Mouse (Mus musculus) midbrain, embryonic 15.5 days (tissue): Measurements from ENCODE around the gene Naa38. TPM values are rescaled to one million over a fixed set of nuclear protein-coding genes. Genes with fewer than 3 reads are reported as not detected.
A peak's percentile ranks its signal among the peaks of the same experiment; 100 is the strongest.
"Not testable (repeated sequence)": the region's sequence is repeated elsewhere in the genome, so short reads cannot be mapped to it uniquely, and the experiment has no call there.

Source experiments
- ATAC-seq: fragments of 200-750 bp; cut with Nextera tagmentation; replicated peaks from 2 replicates; pipeline ENCODE4 v1.8.0; 2017; ENCODE audit warnings: moderate TSS enrichment
- H3K27ac ChIP-seq: fragments of 300-500 bp; sonication (generic); 2 replicates; pipeline ENCODE4 v1.5.1; 2015; ENCODE audit warnings: mild to moderate bottlenecking, inconsistent platforms
- H3K27me3 ChIP-seq: fragments of 300-500 bp; sonication (generic); replicated peaks from 2 replicates; pipeline ENCODE4 v1.6.1; 2015; ENCODE audit warnings: inconsistent platforms
- H3K36me3 ChIP-seq: fragments of 300-500 bp; sonication (generic); replicated peaks from 2 replicates; pipeline ENCODE4 v1.6.1; 2015; ENCODE audit warnings: inconsistent platforms
- H3K4me1 ChIP-seq: fragments of 300-500 bp; sonication (generic); 2 replicates; pipeline ENCODE4 v1.6.1; 2015; ENCODE audit warnings: inconsistent platforms
- H3K4me2 ChIP-seq: fragments of 300-500 bp; sonication (generic); 2 replicates; pipeline ENCODE4 v1.6.1; 2015; ENCODE audit warnings: inconsistent platforms, mild to moderate bottlenecking, moderate library complexity
- H3K4me3 ChIP-seq: fragments of 300-500 bp; sonication (generic); 2 replicates; pipeline ENCODE4 v1.5.1; 2015; ENCODE audit warnings: mild to moderate bottlenecking, inconsistent platforms
- H3K9ac ChIP-seq: fragments of 300-500 bp; sonication (generic); 2 replicates; pipeline ENCODE4 v1.6.1; 2015; ENCODE audit warnings: mild to moderate bottlenecking, inconsistent platforms
- H3K9me3 ChIP-seq: fragments of 300-500 bp; sonication (generic); 2 replicates; pipeline ENCODE4 v1.6.1; 2016; ENCODE audit warnings: inconsistent platforms
- WGBS: fragments of 180-500 bp; shearing (Covaris S2); methylation state at CpG from one replicate; pipeline ENCODE4 v1.1.7; 2015; ENCODE audit warnings: mixed read lengths; 5-methylcytosine and 5-hydroxymethylcytosine counted together
- polyA plus RNA-seq: library from polyadenylated mRNA; unstranded; fragments of >200 nt; fragmentation: Nextera tagmentation; extraction: Ambion mirVana; gene quantifications from 2 replicates; pipeline ENCODE4 v1.2.1, GENCODE M21; 2015

Naa38 gene
- 96.8 and 101 TPM in 2 replicates for polyA plus RNA-seq

DNA sequence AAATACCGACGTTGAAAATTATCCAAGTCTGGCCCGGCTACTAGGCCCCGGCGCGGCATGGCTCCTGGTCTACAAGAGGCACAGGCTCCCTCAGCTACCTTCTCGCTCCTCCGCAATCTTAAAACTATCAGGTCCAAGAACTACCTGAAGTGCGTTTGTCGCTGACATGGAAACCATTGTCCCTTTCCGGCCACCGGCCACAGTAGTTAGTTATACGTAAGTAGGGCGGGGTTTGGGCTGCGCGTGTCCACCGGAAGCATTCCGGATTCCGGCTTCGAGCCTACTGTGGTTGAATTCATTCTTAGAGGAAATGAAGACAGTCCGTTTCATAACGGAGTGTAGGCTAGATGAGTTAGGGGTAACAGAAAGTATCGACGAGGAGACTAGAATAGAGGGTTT, at the start of gene Naa38, which contains the start of gene Cyb5d1:
Naa38 (plus strand) TSS at position 253 of the 399 bp plus-strand sequence.
Cyb5d1 (minus strand) TSS at position 397 of the 399 bp plus-strand sequence.
- ATAC-seq, result peak; percentile 84
- H3K4me1 ChIP-seq, result peaks cover 20% of the 10 kb centered on the region
- H3K4me3 ChIP-seq, result peak within 1 kb of the TSS; percentile 64
- H3K27me3 ChIP-seq, H3K9me3 ChIP-seq, H3K36me3 ChIP-seq: not testable (repeated sequence)
- peak within 1 kb of the TSS; percentile 63 for H3K4me2 ChIP-seq
- peak within 1 kb of the TSS; percentile 97 for H3K27ac ChIP-seq
- H3K9ac ChIP-seq, result peak within 1 kb of the TSS; percentile 73
- under 1% methylated on average over 24 of the region's 24 CpGs for WGBS

DNA sequence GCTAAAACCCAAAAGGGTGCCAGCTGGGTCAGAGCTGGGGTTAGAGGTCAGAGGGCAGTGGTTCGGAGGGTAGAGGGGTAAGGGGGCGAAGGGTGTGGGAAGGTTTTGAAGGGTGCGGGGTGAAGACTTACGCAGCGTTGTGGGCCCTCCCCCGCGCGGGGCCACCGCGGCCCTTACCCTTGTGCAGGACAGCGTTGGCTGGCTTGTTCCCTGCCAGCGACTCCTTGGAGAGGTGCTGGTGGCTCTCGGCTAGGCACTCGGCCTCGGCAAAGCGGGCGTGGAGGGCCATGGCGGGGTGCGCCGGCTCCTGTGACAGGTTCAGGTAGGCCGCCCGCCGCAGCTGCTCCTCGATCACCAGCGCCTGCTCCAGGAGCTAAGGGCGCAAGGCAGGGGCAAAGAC, 48.8 kb upstream of the Naa38 start:
- 89% methylated on average over 26 of the region's 26 CpGs for WGBS
- Histone ChIP-seq H3K4me1 (peaks cover 9% of the 10 kb centered on the region), H3K27ac (no peak overlapping the region)

DNA sequence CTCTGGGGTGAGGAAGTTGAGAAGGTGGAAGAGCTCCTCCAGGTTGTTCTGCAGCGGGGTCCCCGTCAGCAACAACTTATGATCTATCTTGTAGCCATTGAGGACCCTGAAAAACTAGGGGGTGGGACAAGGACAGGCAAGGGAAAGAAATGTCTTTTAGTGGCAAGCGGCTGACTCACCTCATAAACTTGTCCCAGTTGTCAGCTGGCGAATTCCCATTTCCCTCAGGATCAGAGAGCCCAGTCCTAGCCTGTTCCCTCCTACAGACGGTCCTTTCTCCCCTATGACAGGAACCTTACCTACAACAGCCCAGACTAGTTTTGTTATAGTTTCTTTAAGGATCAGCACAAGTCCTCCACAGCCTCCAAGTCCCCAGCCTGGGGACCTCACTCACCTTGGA, 38.7 kb upstream of the Naa38 start:
- Histone ChIP-seq H3K27ac (no peak overlapping the region), H3K4me2 (no peak overlapping the region), H3K9ac (no peak overlapping the region), H3K27me3 (no peaks in the 10 kb centered on the region), H3K4me1 (no peaks in the 10 kb centered on the region), H3K4me3 (no peak overlapping the region), H3K36me3 (peaks cover 90% of the 10 kb centered on the region), H3K9me3 (no peaks in the 10 kb centered on the region)
- 97% methylated on average over 5 of the region's 5 CpGs for WGBS
- no peak for ATAC-seq

More for the DNA sequence above, 48.8 kb upstream of the Naa38 start:
- Histone ChIP-seq H3K27me3 (no peaks in the 10 kb centered on the region), H3K36me3 (peaks cover 70% of the 10 kb centered on the region), H3K4me3 (no peak overlapping the region), H3K4me2 (no peak overlapping the region), H3K9ac (no peak overlapping the region), H3K9me3 (no peaks in the 10 kb centered on the region)
- no peak for ATAC-seq

DNA sequence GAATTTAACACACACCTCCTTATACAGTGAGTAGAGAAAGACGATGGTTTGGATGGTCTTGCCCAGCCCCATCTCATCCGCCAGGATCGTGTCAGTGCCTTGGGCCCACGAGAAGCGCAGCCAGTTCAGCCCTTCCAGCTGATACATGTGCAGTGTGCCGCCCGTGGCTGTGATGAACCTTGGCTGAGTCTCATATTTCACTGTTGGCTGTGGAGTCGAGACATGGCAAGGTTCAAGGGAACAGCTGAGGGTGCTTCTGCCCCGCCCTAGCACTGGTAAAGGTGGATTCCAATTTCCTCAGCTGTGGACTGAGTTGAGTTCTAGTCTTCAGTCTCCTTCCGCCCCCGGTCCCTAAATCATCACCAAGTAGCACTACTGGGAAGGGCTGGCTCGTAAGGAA, 37.6 kb upstream of the Naa38 start:
- WGBS, result 95% methylated on average over 12 of the region's 12 CpGs
- Histone ChIP-seq H3K27me3 (no peaks in the 10 kb centered on the region), H3K4me3 (no peak overlapping the region), H3K36me3 (peaks cover 93% of the 10 kb centered on the region), H3K9ac (no peak overlapping the region), H3K4me2 (no peak overlapping the region), H3K4me1 (no peaks in the 10 kb centered on the region), H3K27ac (no peak overlapping the region), H3K9me3 (no peaks in the 10 kb centered on the region)
- ATAC-seq, result no peak

DNA sequence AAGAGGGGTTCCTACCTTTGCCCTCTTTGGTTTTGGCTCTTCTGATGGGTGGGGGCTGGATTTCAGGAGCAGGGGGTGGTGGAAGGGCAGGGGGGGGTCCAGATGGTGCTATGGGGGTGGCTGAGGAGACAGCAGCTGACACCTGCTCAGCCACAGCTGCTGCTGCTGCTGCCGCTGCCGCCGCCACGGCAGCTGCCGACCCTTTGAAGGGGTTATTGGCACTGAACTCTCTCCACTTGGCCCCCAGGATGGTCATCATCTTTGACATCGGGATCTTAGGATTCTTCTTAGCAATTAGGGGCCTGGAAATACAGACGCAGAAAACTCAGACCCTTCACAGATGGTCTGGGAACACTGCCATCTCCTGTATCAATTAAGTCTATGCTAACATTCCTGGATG, 33.3 kb upstream of the Naa38 start:
- no peak overlapping the region for H3K9ac ChIP-seq
- no peak overlapping the region for H3K4me2 ChIP-seq
- 62% methylated on average over 7 of the region's 7 CpGs for WGBS
- peaks cover 62% of the 10 kb centered on the region for H3K36me3 ChIP-seq
- no peak overlapping the region for H3K27ac ChIP-seq
- no peak for ATAC-seq
- no peaks in the 10 kb centered on the region for H3K9me3 ChIP-seq
- no peak overlapping the region for H3K4me3 ChIP-seq
- H3K4me1 ChIP-seq, result peaks cover 25% of the 10 kb centered on the region
- no peaks in the 10 kb centered on the region for H3K27me3 ChIP-seq

DNA sequence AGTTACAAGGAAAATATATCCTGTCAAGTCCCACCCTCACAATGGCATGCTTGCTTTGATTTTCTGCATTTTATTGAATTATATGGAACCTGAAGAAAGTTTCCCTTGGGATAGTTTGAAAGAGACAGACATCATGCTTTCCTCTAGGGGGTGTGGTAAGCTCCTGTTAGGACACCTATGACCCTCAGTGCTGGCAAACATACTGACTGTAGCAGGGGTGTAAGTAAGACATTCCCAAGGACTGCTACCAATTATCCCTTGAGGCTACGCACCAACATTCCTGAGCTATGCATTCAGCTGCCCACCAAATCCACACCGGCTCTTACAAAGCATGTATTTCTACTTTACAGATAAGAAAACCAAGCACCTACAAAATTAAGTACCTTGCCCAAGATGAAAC, 32.8 kb upstream of the Naa38 start:
- Histone ChIP-seq H3K4me2 (no peak overlapping the region), H3K36me3 (peaks cover 58% of the 10 kb centered on the region), H3K9me3 (no peaks in the 10 kb centered on the region), H3K27me3 (no peaks in the 10 kb centered on the region), H3K4me1 (peaks cover 29% of the 10 kb centered on the region), H3K4me3 (no peak overlapping the region), H3K9ac (no peak overlapping the region), H3K27ac (no peak overlapping the region)
- ATAC-seq, result no peak
- WGBS, result 85% methylated on average over 2 of the region's 2 CpGs

DNA sequence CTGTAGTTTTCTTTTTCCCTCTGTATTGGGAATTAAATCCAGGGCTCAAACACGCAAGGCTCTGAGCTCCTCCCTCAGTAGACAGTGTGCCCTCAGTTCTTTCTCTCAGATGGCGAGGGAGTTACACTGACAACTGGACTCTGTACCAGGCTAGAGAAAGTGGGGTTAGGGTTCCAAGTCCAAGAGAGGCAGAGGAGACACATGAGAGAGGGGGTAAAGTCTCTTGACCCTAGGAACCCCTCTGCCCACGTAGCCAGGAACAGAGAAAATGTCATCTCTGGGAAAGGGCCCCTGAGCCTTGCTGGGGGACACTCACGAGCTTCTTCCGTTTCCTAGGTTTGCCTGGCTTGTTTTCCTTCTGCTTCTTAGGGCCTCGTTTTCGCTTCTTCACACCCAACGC, 30.9 kb upstream of the Naa38 start:
- peaks cover 36% of the 10 kb centered on the region for H3K4me1 ChIP-seq
- H3K4me3 ChIP-seq, result no peak overlapping the region
- WGBS, result 57% methylated on average over 8 of the region's 8 CpGs
- H3K36me3 ChIP-seq, result peaks cover 42% of the 10 kb centered on the region
- no peaks in the 10 kb centered on the region for H3K9me3 ChIP-seq
- peak overlapping the region; percentile 93; the same call in 1 of the 2 replicates for H3K4me2 ChIP-seq
- H3K27me3 ChIP-seq, result no peaks in the 10 kb centered on the region
- H3K9ac ChIP-seq, result no peak overlapping the region
- peak overlapping the region; percentile 100; the same call in 1 of the 2 replicates for H3K27ac ChIP-seq
- no peak for ATAC-seq

DNA sequence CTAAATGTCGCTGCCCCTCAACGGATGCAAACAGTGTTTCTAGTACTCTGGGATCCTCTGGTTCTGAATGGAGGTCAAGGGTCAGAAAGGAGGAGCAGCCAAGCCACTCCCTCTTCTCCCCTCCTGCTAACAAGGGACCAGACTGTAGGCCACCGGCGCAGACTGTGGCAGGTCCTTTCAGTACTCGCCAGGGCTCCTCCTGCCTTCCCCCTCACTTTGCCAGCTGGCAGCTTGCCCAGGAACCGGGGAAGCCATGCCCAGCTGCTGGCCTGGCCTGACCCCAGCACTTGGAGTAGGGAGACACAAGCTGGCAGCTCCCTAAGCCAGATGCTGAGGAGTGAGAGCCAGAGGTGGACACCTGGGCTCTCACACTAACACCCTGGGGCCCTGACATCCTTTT, 30.4 kb upstream of the Naa38 start:
- peak; percentile 40 for ATAC-seq
- Histone ChIP-seq H3K36me3 (peaks cover 37% of the 10 kb centered on the region), H3K9ac (peak overlapping the region; percentile 100; the same call in 1 of the 2 replicates), H3K27ac (peak overlapping the region; percentile 100), H3K9me3 (no peaks in the 10 kb centered on the region), H3K4me3 (peak overlapping the region; percentile 91), H3K4me2 (peak overlapping the region; percentile 93), H3K4me1 (peaks cover 39% of the 10 kb centered on the region), H3K27me3 (no peaks in the 10 kb centered on the region)
- WGBS, result 4% methylated on average over 6 of the region's 6 CpGs

DNA sequence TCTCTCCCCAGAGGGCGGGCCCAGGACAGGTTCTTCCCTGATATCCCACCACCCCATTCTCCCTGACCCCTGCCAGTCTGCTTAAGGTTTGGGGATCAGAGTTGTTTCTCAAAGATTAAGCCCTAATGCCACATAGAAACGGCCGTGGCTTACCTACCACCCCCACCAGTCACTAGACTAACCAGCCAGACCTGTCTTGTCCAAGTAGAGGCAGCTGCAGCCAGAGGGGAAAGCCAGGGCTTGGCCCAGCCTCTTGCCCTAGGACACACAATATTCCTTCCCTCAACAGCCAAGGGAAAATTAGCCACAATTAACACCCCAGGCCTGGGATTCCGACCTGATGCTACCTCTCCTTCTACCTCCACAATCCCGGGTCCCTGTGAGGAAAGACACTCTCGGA, 29.6 kb upstream of the Naa38 start:
- H3K4me3 ChIP-seq, result peak overlapping the region; percentile 91
- H3K4me1 ChIP-seq, result peaks cover 43% of the 10 kb centered on the region
- WGBS, result 18% methylated on average over 6 of the region's 6 CpGs
- peak overlapping the region; percentile 100 for H3K9ac ChIP-seq
- peak overlapping the region; percentile 100 for H3K27ac ChIP-seq
- peak; percentile 3; the same call in 1 of the 2 replicates for ATAC-seq
- H3K4me2 ChIP-seq, result peak overlapping the region; percentile 93
- H3K36me3 ChIP-seq, result peaks cover 29% of the 10 kb centered on the region
- H3K9me3 ChIP-seq, result no peaks in the 10 kb centered on the region
- H3K27me3 ChIP-seq, result no peaks in the 10 kb centered on the region

DNA sequence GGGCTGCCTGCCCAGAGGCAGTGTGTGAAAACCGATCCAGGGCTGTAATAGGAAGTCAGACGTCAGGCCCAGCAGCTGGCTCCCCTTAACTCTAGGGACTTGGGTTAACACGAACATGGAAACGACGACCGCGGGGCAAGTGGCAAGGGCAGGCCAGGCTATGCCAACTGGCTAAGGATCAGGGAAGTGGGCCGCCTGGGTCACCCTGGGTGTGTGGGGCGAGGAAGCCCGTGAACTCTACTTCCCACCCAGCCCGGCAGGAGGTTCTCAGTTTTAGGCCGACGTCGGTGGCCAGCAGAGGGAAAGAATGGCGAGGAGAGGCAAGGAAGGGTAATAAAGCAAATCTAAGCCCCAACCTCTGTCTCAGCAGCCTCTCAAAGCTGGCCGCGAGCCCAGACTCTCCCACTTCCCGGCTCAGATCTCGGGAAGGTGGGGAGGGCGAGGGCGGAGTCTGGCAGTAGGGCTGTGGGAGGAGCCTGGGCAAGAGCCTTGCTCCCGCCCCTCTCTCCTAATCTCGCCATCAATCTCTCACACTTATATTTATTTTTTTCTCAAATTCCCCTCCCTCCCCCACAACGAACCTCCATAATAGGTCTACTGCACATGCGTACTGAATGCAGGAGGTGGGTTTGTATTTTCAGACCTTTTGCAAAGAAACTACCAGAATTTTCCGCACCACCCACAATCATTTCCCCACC, 29.0 kb upstream of the Naa38 start:
- peaks cover 23% of the 10 kb centered on the region for H3K36me3 ChIP-seq
- H3K27me3 ChIP-seq, result no peaks in the 10 kb centered on the region
- under 1% methylated on average over 26 of the region's 26 CpGs for WGBS
- H3K9ac ChIP-seq, result peak overlapping the region; percentile 100
- H3K4me1 ChIP-seq, result peaks cover 49% of the 10 kb centered on the region
- peak overlapping the region; percentile 100 for H3K27ac ChIP-seq
- H3K4me3 ChIP-seq, result peak overlapping the region; percentile 91
- H3K4me2 ChIP-seq, result peak overlapping the region; percentile 93
- H3K9me3 ChIP-seq, result no peaks in the 10 kb centered on the region
- ATAC-seq, result peak; percentile 87

DNA sequence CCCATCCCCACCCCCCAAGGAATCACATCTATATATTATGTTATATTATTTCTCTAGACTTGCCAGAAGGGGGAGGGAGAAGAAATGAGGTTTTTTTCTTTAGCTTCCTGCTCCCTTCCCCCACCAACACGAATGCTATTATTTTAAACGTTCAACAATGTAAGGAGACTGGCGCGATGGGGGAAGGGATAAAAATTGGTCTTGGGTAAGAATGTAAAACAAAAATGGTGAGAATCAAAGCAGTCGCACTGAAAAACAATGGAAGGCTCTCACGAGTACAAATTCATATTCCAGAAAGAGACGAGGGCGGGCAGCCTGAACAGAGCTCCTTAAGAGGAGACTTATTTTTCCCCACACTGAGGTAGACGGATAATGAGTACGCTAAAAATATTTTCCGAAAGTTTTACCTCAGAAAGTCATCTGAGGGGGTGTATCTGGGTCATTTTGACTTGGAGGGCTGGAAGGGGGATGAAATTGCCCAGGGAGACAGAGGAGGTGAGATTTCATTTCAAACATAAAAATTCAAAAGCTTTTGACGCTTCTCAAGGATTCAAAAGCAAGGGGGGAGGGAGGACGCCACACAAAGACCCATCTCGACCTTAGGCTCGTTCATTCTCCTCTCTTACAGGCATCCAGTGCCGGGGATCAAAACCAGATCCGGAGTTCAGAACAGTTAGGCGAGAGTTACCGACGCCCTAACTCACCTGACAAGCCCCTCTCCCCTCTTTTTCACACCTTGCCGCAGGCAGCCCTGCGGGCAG, 28.3 kb upstream of the Naa38 start:
- ATAC-seq, result no peak
- H3K27ac ChIP-seq, result peak overlapping the region; percentile 100
- peak overlapping the region; percentile 100 for H3K9ac ChIP-seq
- no peaks in the 10 kb centered on the region for H3K9me3 ChIP-seq
- peaks cover 56% of the 10 kb centered on the region for H3K4me1 ChIP-seq
- no peaks in the 10 kb centered on the region for H3K27me3 ChIP-seq
- H3K4me3 ChIP-seq, result peak overlapping the region; percentile 91
- peak overlapping the region; percentile 93 for H3K4me2 ChIP-seq
- under 1% methylated on average over 22 of the region's 22 CpGs for WGBS
- peaks cover 16% of the 10 kb centered on the region for H3K36me3 ChIP-seq

DNA sequence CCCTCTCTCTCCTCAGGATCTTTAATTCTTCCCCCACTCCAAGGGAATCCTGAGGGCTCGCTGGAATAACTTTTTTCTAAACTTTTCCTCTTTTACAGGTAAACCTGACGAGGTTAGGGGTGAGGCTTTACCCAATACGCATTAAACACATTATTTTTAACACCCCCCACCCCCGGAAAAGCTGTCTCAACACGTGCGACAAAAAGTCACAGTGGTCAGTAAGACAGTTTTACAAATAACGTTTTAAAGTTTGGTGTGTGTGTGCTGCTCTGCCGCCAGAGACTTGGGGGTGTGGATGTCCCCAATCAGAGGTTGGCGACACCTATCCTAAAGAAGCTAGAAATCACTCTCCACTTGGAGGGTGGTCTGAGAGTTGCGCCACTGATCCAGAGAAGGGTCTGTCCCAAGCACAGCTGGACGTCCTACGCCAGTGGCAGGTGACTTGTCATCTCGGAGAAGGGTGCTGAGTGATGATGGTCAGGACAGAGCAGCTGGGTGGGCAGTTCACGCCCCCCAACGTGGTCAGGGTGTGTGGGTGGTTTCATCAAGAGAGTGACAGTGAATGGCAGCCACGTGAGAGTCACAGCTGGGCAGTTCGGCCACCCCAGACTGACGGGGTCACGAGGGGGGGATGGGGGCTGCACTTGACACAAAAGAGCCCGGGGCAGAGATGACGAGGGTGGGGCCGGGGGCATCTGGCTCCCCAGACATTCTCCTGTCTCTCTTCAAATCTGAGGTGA, 27.5 kb upstream of the Naa38 start:
- no peaks in the 10 kb centered on the region for H3K27me3 ChIP-seq
- peaks cover 10% of the 10 kb centered on the region for H3K36me3 ChIP-seq
- WGBS, result under 1% methylated on average over 22 of the region's 22 CpGs
- peak overlapping the region; percentile 100 for H3K9ac ChIP-seq
- ATAC-seq, result no peak
- H3K4me3 ChIP-seq, result peak overlapping the region; percentile 91
- peak overlapping the region; percentile 93 for H3K4me2 ChIP-seq
- peak overlapping the region; percentile 100 for H3K27ac ChIP-seq
- peaks cover 64% of the 10 kb centered on the region for H3K4me1 ChIP-seq
- H3K9me3 ChIP-seq, result no peaks in the 10 kb centered on the region
